Mouse (Mus musculus) adrenal gland, adult (tissue): ENCODE results near the gene Miox.

Source experiments
- DNase-seq, 2 experiments: peaks; one replicate each; pipeline ENCODE4 v3.0.0; 2022 to 2023; ENCODE audit warnings: low spot score in 1 of 2; ENCODE audit not compliant: inconsistent age in 2 of 2

Miox gene

DNA sequence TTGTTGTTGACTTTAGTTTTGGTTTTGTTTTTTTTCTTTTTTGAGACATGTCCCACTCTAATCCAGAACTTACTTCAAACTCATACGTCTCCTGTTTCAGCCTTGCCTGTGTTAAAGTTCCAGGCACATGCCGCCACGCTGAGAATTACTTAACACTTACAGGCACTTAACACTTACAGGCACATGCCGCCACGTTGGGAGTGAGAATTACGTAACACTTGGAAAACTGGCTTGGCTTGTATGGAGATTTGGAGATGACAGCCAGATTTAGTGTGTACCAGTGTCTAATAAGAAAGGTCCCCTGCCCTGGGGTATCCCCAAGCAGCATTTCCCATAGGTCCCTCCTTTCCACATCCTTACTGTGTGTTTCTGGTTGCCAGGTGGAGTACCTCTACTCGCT is 28.9 kb downstream of the Miox start:
- DNase-seq = peak in 1 of 2 experiments; percentile 30

- DNase-seq = no peak
These were observed 30.9 kb downstream of the Miox start for GRCm38 (mm10) chr15:89365141-89365551.

- DNase-seq = peak in 1 of 2 experiments; percentile 29
These were observed 37.9 kb downstream of the Miox start for GRCm38 (mm10) chr15:89372068-89372467.

DNA sequence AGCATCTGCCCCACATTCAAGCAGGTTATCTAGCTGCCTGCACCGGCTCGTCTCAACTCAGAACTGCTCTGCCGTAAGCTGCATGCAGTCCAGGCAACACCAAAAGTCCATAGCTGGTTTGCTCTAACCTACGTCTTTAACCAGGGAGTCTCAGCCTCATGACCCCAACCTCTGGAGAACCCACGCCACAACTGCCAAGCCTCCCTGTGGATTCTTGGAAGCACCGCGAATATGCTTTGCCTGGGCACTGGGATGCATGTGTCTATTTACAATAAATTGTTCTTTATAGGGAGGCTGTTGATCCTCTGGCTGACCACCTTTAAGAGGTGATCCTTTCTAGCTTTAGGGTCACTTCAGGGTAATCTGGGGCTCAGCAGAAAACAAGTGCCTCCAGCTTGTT is 38.3 kb downstream of the Miox start:
- DNase-seq = peak in 1 of 2 experiments; percentile 54

DNA sequence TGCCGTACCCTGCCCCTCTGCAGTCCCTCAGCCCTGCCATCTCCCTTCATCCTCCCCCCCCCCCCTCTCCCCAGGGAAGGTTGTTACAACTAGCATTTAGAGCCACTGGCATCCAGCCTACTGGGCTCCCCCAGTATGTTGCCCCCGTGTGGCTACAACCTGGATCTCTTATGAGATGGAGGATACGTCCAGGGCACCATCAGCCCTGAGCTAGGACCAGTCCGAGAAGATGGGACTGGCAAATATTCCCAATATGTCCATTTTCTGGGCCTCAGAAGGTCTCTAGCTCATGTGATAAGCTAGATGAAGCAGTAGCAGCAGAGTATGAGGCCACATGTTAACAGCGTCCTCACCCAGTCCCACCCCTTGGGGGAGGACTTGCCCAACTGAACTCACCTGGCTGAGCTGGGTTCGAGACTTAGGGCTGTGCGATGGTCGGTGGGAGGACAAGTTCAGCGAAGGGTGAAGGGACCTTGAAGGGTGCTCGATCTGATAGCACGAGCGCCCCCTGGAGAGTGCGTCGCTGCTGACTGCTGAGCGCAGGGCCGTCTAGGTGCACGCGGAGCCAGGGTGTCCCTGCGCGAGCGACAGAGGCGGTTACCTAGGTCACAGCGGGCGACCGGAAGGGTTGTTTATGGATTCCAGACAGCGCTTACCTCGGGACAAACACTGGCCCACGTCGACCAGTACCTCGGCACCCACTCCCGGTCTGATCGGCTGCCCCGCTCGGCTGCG is 39.0 kb downstream of the Miox start:
- DNase-seq = peak; percentile 91 to 96

- peak; percentile 92 to 98 for DNase-seq
These were observed 39.6 kb downstream of the Miox start, which contains the start of gene Sco2 for GRCm38 (mm10) chr15:89373762-89374248. Gene Sco2 (minus strand): TSS chr15:89373846.

GRCm38 (mm10) chr15:89374340-89374739 is 40.1 kb downstream of the Miox start:
- DNase-seq = no peak

DNA sequence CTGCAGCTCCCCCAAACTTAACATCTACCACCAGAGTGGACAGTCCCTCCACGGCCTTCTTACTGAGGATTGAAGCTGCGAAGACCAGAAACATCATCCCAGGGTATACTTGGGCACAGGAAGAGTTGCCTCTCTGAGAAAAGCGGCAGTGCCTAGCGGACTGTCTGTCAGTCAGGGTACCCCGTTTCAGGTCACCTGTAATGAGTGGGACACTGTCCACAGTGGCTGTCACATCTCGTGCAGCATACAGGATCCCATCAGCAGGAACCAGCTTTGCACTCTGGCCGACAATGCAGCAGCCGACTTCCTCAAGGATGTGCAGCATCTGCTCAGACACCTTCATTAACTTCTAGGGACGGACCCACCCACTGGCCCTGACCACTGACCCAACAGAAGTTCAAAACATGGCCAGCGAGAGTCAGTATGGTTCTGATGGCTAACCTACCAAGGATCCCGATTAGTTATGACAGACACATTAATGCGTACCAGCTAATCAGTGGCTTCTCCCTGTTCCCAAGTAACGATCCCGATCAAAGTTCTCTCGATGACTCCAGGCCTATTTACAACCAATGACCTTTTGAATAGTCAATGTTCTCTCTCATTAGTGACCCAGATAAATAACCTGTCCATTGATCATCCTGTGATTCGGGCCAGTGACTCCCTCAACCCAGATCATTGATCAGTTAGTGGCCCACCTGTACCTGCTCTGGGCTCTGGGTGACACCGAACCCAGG is 40.8 kb downstream of the Miox start:
- peak in 1 of 2 experiments; percentile 36 for DNase-seq

DNA sequence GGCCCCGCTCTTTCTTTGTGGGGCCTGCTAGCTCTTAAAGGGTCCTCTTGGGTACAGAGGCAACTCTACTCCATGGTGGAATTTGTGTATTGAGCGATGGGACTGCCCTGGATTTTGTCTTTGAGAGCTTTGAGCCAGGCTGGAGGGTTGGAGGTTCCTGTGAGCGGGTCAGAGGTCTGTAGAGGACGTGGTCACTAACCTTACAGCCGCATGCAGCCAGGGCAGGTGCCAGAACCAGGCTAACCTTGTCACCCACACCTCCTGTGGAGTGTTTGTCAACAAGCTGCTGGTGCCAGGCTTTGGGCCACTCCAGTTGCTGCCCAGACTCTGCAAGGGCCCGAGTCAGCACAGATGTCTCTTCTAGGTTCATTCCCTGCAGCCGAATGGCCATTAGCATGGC is 41.8 kb downstream of the Miox start:
- peak in 1 of 2 experiments; percentile 20 for DNase-seq

DNA sequence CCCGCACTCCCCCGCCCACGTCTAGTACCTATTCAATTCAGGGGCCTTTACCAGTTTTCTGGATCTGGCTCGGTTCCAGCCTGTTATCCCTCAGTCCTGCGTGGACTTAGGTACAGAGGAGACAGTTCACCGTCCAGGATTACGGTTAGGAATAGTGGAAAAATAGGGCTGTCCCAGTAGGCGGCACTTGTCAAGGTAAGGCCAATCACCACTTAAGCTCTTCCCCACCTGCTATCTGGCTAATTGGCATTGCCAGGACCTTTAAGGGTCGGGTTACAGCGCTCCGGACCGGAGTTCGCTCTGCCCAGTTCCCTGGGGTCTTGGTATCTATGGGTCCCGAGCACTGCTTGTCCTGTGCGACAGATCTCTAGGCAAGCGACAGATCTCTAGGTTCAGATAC is 42.8 kb downstream of the Miox start, which contains the start of gene Tymp:
TSS of gene Tymp (minus strand) at position 83 of the 400 bp plus-strand sequence.
- peak in 1 of 2 experiments; percentile 24 for DNase-seq

- DNase-seq = peak in 1 of 2 experiments; percentile 19
These were observed 43.2 kb downstream of the Miox start for GRCm38 (mm10) chr15:89377362-89377761.

DNA sequence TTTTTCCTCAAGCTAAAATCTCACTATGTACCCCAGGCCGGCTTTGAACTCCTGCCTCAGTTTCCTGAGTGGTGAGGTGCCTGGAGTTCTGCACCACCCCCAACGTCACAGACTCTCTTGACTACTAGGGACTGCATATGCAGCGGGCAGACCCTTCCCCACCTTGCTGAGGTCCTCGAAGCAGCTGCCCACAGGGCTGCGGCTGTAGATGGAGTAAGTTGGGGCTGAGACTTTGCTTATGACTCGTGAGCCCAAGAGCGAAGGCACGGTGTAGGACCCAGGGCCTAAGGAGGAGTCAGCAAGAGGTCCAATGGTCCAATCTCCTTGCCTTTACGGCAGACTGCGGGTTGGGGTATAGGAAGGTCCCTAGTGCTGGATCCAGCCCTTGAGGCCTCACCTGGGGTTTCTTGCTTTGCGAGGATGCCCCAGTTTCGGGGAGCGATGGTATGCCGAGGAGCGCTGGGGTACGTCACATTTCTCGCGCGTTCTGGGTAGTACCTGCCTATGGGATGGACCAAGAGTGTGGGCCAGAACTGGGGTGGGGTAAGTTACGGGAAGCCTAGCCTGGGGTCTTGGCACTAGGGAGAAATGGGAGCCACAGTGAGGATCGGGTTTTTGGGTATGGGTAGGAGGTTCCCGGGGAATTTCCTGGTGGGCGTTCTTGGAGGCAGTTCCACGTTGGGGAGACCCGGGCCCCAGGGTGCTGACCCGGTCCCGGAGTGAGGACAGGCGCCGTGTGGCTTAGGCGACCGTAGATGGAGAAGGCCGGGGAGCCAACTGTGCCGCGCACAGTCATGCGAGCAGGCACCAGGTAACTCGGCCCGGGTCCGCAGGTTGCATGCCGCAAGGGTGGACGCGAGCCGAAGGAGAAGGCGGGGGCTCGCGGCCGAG is 44.0 kb downstream of the Miox start:
- DNase-seq = no peak

DNA sequence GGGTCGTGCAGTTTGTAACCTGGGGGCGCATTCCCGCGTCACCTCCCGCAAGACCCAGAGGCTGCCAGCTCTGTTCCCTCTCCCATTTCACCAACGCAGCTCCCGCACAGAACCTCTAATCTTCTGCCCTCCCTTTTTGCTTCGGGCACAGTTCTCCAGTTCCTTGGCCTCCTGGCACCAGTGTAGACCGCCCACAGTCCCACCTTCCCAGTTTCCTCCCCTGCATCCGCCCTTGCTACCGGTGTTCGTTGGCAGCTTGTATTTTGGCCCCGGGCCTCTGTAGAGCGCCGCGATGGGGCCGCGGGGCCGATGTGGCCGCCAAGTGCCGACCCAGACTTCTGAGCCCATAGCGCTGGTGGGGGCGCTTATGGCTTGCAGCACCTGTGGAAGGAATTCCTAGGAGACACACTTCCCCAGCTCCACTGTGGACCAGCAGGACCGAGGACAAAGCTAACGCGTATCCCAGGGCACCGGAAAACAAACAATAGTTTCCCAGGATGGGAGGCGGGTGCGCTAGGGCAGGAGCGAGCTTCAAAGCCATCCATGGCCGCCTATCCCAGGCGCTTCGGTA is 44.7 kb downstream of the Miox start, which contains the start of gene Odf3b:
TSS of gene Odf3b (minus strand) at position 452 of the 571 bp plus-strand sequence.
- DNase-seq = peak; percentile 19 to 56

DNA sequence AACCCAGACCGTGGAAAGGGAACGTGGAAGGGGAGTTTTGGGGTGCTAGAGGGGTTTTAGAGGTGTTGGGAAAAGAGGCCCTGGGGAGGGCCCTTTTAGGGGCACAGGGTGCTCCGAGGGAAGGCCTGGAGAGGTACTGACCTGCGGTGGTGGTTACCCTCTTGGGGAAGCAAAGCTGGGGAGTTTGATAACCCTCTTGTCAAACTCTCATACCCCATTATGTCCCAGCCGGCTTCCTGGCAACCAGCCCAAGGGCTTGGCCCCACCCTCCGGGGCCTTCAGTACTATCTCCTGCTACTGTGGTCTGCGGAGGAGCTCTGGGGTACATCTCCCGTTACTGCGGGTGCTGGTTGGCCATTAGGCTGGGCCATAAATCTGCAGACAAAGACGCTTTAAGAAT is 45.2 kb downstream of the Miox start:
- DNase-seq = peak in 1 of 2 experiments; percentile 42

DNA sequence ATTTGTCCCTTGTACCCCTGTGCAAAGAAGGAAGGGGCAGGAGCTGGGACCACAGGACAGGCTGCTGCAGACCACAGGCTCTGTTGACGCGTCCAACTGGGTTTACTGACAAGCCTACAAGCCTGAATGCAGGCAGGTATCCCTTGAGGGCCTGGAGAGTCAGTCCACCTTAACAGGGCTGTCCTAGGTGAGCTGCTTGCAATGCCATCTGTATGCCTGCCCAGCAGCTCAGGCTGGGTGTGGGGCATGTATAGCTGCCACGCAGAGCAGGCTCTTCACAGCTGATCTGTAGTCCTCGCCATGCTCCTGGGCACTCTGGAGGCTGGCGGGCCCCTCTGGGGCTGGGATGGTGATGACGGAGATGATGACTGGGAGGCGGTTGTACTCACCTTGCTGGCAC is 50.4 kb downstream of the Miox start, which contains the start of gene Klhdc7b:
TSS of gene Klhdc7b (plus strand) at position 301 of the 400 bp plus-strand sequence.
- DNase-seq = no peak
